Mouse (Mus musculus): ENCODE results near the gene Pdik1l. TPM values are rescaled to one million over a fixed set of nuclear protein-coding genes. Genes with fewer than 3 reads are reported as not detected.

The Pdik1l gene
- polyA plus RNA-seq (2016; fragmentation: Nextera tagmentation; extraction: Ambion mirVana): 28.1 and 31.9 TPM in 2 replicates

- under 1% methylated on average over 43 of the region's 43 CpGs for WGBS
- H3K27ac ChIP-seq: peak within 1 kb of the TSS; percentile 100
- H3K4me1 ChIP-seq: peaks cover 20% of the 10 kb centered on the region
- H3K4me3 ChIP-seq: peak within 1 kb of the TSS; percentile 98
- no peaks in the 10 kb centered on the region for H3K27me3 ChIP-seq (replicated peaks)
- ATAC-seq (ENCODE audit: low FRiP score, low read depth): peak; percentile 79
- peak within 1 kb of the TSS; percentile 96 for H3K4me2 ChIP-seq (replicated peaks)
- H3K9ac ChIP-seq: peak within 1 kb of the TSS; percentile 97
- no peaks in the 10 kb centered on the region for H3K9me3 ChIP-seq
- peaks cover 15% of the 10 kb centered on the region for H3K36me3 ChIP-seq
Observed at GRCm38 (mm10) chr4:134287575-134288025, at the start of gene Pdik1l. Gene Pdik1l, minus strand, starts transcription at chr4:134287895.

DNA sequence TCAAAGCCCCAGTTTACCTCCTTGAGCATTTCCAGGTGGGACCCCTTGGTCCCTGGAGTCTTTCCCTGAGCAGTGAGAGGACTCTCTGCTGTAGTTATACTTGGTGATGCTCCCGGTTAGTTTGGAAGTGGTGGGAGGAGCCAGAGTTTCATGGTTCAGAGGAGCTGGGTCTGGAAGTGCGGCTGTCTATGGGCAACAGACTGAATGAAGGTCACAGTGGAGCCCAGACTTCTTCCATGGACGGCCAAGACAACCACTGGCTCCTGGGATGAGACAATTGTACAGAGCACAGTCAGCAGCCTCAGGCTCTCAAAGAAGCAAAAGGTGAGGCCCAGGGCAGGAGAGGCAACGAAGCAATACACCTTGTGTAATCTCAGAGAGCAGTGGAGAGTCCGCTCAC is 42.6 kb upstream of the Pdik1l start:
- no peaks in the 10 kb centered on the region for H3K27me3 ChIP-seq (replicated peaks)
- H3K9ac ChIP-seq: no peak overlapping the region
- no peaks in the 10 kb centered on the region for H3K4me1 ChIP-seq
- ATAC-seq (ENCODE audit: low FRiP score, low read depth): no peak
- H3K36me3 ChIP-seq: no peaks in the 10 kb centered on the region
- no peaks in the 10 kb centered on the region for H3K9me3 ChIP-seq
- no peak overlapping the region for H3K4me2 ChIP-seq (replicated peaks)
- H3K4me3 ChIP-seq: no peak overlapping the region
- no peak overlapping the region for H3K27ac ChIP-seq
- WGBS: 70% methylated on average over 5 of the region's 5 CpGs

- Histone ChIP-seq H3K27me3 (replicated peaks) (no peaks in the 10 kb centered on the region), H3K9ac (no peak overlapping the region), H3K4me2 (replicated peaks) (no peak overlapping the region), H3K36me3 (no peaks in the 10 kb centered on the region), H3K27ac (no peak overlapping the region), H3K4me1 (no peaks in the 10 kb centered on the region), H3K4me3 (no peak overlapping the region), H3K9me3 (no peaks in the 10 kb centered on the region)
- ATAC-seq (ENCODE audit: low FRiP score, low read depth): no peak
- 86% methylated on average over 8 of the region's 8 CpGs for WGBS
Observed at GRCm38 (mm10) chr4:134328832-134329231, 41.1 kb upstream of the Pdik1l start.

GRCm38 (mm10) chr4:134328151-134328550 is 40.5 kb upstream of the Pdik1l start:
- Histone ChIP-seq H3K27ac (no peak overlapping the region), H3K4me3 (no peak overlapping the region), H3K4me2 (replicated peaks) (no peak overlapping the region), H3K9ac (no peak overlapping the region), H3K36me3 (no peaks in the 10 kb centered on the region), H3K9me3 (no peaks in the 10 kb centered on the region), H3K4me1 (no peaks in the 10 kb centered on the region), H3K27me3 (replicated peaks) (no peaks in the 10 kb centered on the region)
- no peak for ATAC-seq (ENCODE audit: low FRiP score, low read depth)
- WGBS: 59% methylated on average over 8 of the region's 8 CpGs

GRCm38 (mm10) chr4:134326859-134327530 is 39.3 kb upstream of the Pdik1l start:
- Histone ChIP-seq H3K4me2 (replicated peaks) (no peak overlapping the region), H3K9ac (no peak overlapping the region), H3K27me3 (replicated peaks) (no peaks in the 10 kb centered on the region), H3K36me3 (no peaks in the 10 kb centered on the region), H3K27ac (no peak overlapping the region), H3K4me3 (no peak overlapping the region), H3K4me1 (no peaks in the 10 kb centered on the region), H3K9me3 (no peaks in the 10 kb centered on the region)
- no peak for ATAC-seq (ENCODE audit: low FRiP score, low read depth)
- WGBS: 68% methylated on average over 5 of the region's 5 CpGs

GRCm38 (mm10) chr4:134324655-134325054 is 37.0 kb upstream of the Pdik1l start:
- no peak for ATAC-seq (ENCODE audit: low FRiP score, low read depth)
- no peaks in the 10 kb centered on the region for H3K4me1 ChIP-seq
- H3K27me3 ChIP-seq (replicated peaks): no peaks in the 10 kb centered on the region
- no peak overlapping the region for H3K27ac ChIP-seq
- WGBS: 83% methylated on average over 5 of the region's 5 CpGs
- no peak overlapping the region for H3K4me2 ChIP-seq (replicated peaks)
- H3K9ac ChIP-seq: no peak overlapping the region
- H3K4me3 ChIP-seq: no peak overlapping the region
- H3K36me3 ChIP-seq: no peaks in the 10 kb centered on the region
- H3K9me3 ChIP-seq: no peaks in the 10 kb centered on the region

DNA sequence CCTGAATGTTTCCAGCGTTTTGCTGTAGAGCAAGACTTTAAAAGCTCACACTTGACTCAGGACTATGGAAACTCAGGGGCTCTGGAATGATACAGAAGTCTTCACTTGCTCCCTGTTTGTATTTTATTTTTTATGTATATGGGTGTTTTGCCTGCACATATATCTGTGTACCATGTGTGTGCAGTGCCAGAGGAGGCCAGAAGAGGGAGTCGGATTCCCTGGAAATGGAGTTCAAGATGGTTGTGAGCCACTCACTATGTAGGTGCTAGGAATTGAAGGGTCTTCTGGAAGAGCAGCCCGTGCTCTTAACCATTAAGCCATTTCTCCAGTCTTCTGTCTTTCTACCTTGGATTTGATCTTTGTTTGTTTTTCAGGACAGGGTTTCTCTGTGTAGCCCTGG is 33.8 kb upstream of the Pdik1l start:
- H3K4me1 ChIP-seq: no peaks in the 10 kb centered on the region
- H3K27ac ChIP-seq: no peak overlapping the region
- H3K9me3 ChIP-seq: no peaks in the 10 kb centered on the region
- no peak overlapping the region for H3K9ac ChIP-seq
- no peak overlapping the region for H3K4me3 ChIP-seq
- 69% methylated on average over 3 of the region's 3 CpGs for WGBS
- H3K27me3 ChIP-seq (replicated peaks): no peaks in the 10 kb centered on the region
- H3K4me2 ChIP-seq (replicated peaks): no peak overlapping the region
- no peak for ATAC-seq (ENCODE audit: low FRiP score, low read depth)
- H3K36me3 ChIP-seq: no peaks in the 10 kb centered on the region

- Histone ChIP-seq H3K36me3 (no peaks in the 10 kb centered on the region), H3K27ac (no peak overlapping the region), H3K9ac (no peak overlapping the region), H3K27me3 (replicated peaks) (no peaks in the 10 kb centered on the region), H3K4me1 (peaks cover 8% of the 10 kb centered on the region; the same call in 1 of the 2 replicates), H3K4me3 (no peak overlapping the region), H3K9me3 (no peaks in the 10 kb centered on the region), H3K4me2 (replicated peaks) (no peak overlapping the region)
- no peak for ATAC-seq (ENCODE audit: low FRiP score, low read depth)
- 81% methylated on average over 5 of the region's 5 CpGs for WGBS
Observed at GRCm38 (mm10) chr4:134319674-134320073, 32.0 kb upstream of the Pdik1l start.

DNA sequence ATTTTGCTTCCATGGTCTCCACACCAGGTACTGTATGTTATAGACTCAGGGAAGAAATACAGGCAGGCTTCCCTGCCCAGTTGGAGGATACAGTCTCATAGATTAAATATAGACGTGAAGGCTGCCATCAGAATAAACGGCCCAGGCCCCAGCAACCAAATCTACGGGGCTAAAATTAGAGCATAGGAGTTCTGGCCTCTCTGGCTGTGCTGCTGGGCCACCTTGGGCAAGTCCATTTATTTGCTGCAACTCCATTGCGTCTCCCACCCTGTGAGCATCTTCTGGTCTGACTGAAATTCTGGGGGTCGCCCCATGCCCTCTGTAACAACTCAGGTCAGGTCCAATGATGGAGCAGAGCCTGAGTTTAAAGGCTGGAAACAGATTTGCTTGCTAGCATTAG is 31.4 kb upstream of the Pdik1l start:
- no peak overlapping the region for H3K9ac ChIP-seq
- H3K4me1 ChIP-seq: peaks cover 8% of the 10 kb centered on the region; the same call in 1 of the 2 replicates
- no peak overlapping the region for H3K27ac ChIP-seq
- no peaks in the 10 kb centered on the region for H3K27me3 ChIP-seq (replicated peaks)
- H3K4me2 ChIP-seq (replicated peaks): no peak overlapping the region
- no peak for ATAC-seq (ENCODE audit: low FRiP score, low read depth)
- H3K9me3 ChIP-seq: no peaks in the 10 kb centered on the region
- H3K36me3 ChIP-seq: no peaks in the 10 kb centered on the region
- H3K4me3 ChIP-seq: no peak overlapping the region
- 89% methylated on average over 5 of the region's 5 CpGs for WGBS

- Histone ChIP-seq H3K4me1 (peaks cover 8% of the 10 kb centered on the region; the same call in 1 of the 2 replicates), H3K27ac (no peak overlapping the region), H3K36me3 (no peaks in the 10 kb centered on the region), H3K4me3 (no peak overlapping the region), H3K27me3 (replicated peaks) (no peaks in the 10 kb centered on the region), H3K9me3 (peaks cover 3% of the 10 kb centered on the region; the same call in 1 of the 2 replicates), H3K9ac (no peak overlapping the region), H3K4me2 (replicated peaks) (no peak overlapping the region)
- 57% methylated on average over 16 of the region's 16 CpGs for WGBS
- no peak for ATAC-seq (ENCODE audit: low FRiP score, low read depth)
Observed at GRCm38 (mm10) chr4:134316390-134316789, 28.7 kb upstream of the Pdik1l start.

DNA sequence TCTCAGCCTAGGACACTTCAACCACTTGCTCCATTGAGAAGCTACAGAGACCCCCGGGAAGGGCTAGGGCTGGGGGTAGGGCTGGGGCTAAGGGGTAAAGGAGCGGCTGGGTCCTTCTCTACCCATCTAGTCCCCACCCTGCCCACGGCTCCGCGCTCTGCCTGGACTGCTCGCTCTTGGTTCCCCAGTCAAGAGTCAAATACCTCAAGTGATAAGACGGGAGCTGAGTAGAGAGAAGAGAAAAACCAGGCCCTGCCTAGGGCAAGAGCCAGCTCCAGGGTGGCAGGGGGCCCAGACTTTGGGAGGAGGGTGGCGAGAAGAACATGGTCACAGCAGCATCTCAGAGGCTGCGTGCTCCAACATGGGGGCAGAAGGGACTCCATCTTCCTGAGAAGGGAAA is 27.8 kb upstream of the Pdik1l start:
- Histone ChIP-seq H3K4me1 (peaks cover 8% of the 10 kb centered on the region; the same call in 1 of the 2 replicates), H3K36me3 (no peaks in the 10 kb centered on the region), H3K27me3 (replicated peaks) (no peaks in the 10 kb centered on the region), H3K4me2 (replicated peaks) (peak overlapping the region; percentile 14; the same call in 1 of the 2 replicates), H3K27ac (no peak overlapping the region), H3K9me3 (peaks cover 3% of the 10 kb centered on the region; the same call in 1 of the 2 replicates), H3K4me3 (no peak overlapping the region), H3K9ac (no peak overlapping the region)
- WGBS: 75% methylated on average over 9 of the region's 9 CpGs
- ATAC-seq (ENCODE audit: low FRiP score, low read depth): no peak

DNA sequence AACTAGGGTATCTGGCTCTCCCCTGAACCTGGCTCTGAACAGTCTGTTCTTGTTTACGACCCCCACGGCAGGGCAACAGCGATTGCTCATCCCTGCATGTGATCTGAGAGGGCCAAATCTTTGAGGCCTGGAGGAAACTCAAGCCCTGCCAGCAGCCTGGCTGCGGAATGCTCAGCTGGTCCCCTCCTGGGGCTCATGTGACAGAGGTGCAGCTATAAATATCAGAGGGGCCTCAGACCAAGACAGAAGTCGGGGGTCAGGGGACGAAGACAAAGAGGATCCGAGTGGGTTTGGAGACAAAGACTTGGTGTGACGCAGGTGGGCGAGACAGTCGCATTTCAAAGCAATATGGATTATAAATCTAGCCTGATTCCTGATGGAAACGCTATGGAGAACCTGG is 27.2 kb upstream of the Pdik1l start, which contains the start of gene Trim63:
Gene Trim63 (plus strand): TSS at position 245 of the 400 bp plus-strand sequence.
- peaks cover 8% of the 10 kb centered on the region; the same call in 1 of the 2 replicates for H3K4me1 ChIP-seq
- H3K27me3 ChIP-seq (replicated peaks): no peaks in the 10 kb centered on the region
- no peak for ATAC-seq (ENCODE audit: low FRiP score, low read depth)
- no peak within 1 kb of the TSS for H3K27ac ChIP-seq
- H3K4me2 ChIP-seq (replicated peaks): peak within 1 kb of the TSS; percentile 14; the same call in 1 of the 2 replicates
- 15% methylated on average over 11 of the region's 11 CpGs for WGBS
- H3K36me3 ChIP-seq: no peaks in the 10 kb centered on the region
- no peak within 1 kb of the TSS for H3K9ac ChIP-seq
- H3K9me3 ChIP-seq: peaks cover 3% of the 10 kb centered on the region; the same call in 1 of the 2 replicates
- H3K4me3 ChIP-seq: no peak within 1 kb of the TSS

Data from neural tube, embryonic 12.5 days (tissue).